Mouse (Mus musculus) adrenal gland, postnatal 10 days (tissue): ENCODE measurements around the gene Ptprcap. TPM values are rescaled to one million over a fixed set of nuclear protein-coding genes. Genes with fewer than 3 reads are reported as not detected.
"Not testable (repeated sequence)": the region's sequence is repeated elsewhere in the genome, so short reads cannot be mapped to it uniquely, and the experiment has no call there.

ENCODE experiments used
- DNase-seq: peaks from one replicate; pipeline ENCODE4 v3.0.0; 2021; ENCODE audit warnings: mixed read lengths
- long read RNA-seq, 2 experiments: library from polyadenylated mRNA; stranded (forward); transcript quantifications; one replicate each; pipeline ENCODE4 v2.0.0; 2021
- total RNA-seq, 2 experiments: library from RNA; stranded (reverse); gene quantifications; 2 replicates each; pipeline ENCODE4 v1.2.3; 2021

Ptprcap gene
- total RNA-seq, result 10 to 100 TPM; 11.5 to 14.0 TPM
- long read RNA-seq, experiment 1, partial matches to known transcripts, result 0 of 11 reads
- long read RNA-seq, experiment 1, other reads (novel, unspliced or antisense), result 7 of 11 reads
- long read RNA-seq, experiment 2, result 0 reads

DNA sequence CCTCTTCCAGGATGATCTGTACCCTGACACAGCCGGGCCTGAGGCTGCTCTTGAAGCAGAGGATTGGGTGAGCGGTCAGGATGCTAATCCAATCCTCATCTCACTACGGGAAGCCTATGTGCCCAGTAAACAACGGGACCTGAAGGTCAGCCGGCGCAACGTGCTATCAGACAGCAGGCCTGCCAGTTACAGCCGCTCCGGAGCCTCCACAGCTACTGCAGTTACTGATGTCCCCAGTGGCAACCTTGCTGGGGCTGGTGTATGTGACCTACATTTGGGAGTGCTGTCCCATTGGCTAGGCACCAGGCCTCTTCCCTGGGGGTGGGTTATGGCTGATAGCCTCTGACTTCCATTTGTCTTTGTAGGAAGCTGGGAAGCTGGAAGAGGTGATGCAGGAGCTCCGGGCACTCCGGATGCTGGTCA lies at the start of gene Ptprcap:
Ptprcap (plus strand) TSS at position 373 of the 423 bp plus-strand sequence.
- DNase-seq, result peak; percentile 56

DNA sequence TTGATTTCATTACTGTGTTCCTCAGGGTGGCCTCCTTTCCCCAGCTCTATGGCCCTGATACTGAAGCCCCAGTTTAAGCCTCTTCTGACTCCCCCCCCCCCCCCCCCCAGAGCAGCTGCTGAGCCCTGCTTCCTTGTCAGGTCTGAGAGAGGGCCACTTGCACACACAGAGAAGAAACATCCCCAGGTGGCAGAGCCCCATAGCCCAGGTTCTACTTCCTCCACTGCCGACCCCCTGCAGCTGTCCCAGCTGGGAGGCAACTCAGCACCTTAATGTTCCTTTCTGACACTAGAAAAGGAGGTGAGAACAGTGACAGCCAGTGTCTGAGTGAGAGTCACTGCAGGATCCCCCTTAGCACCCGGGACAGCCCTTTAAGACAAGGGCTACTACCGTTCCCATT lies 49.6 kb upstream of the Ptprcap start:
- DNase-seq, result no peak

DNA sequence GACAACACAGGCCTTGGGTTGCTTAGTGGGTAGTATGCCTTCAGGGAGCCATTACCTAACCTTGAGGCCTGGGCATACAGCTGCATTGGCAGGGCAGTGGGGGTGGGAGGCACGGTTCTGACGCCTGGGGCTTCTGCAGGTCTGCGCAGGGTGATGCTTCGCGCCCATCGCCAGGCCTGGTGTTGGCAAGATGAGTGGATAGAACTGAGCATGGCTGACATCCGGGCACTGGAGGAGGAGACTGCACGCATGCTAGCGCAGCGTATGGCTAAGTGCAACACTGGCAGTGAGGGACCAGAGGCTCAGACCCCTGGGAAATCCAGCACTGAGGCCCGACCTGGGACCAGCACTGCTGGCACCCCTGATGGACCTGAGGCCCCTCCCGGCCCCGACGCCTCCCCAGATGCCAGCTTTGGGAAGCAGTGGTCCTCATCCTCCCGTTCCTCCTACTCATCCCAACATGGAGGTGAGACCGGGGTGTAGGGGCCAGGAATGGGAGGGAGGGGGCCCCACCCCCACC lies 48.7 kb upstream of the Ptprcap start:
- DNase-seq, result no peak

DNA sequence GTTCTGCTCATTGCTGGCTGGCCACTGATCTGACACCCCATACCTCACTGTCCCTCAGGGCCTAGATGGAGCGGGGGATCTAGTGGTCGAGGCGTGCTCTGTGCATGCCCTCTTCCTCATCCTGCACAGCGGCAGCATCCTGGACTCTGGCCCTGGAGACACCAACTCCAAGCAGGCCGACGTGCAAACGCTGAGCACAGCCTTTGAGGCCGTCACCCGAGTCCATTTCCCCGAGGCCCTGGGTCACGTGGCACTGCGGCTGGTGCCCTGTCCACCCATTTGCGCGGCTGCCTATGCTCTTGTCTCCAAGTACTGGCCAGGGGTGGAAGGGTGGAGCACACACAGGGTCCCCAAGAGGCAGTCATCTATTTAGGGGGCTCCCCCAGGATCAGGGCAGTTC lies 46.8 kb upstream of the Ptprcap start:
- no peak for DNase-seq

DNA sequence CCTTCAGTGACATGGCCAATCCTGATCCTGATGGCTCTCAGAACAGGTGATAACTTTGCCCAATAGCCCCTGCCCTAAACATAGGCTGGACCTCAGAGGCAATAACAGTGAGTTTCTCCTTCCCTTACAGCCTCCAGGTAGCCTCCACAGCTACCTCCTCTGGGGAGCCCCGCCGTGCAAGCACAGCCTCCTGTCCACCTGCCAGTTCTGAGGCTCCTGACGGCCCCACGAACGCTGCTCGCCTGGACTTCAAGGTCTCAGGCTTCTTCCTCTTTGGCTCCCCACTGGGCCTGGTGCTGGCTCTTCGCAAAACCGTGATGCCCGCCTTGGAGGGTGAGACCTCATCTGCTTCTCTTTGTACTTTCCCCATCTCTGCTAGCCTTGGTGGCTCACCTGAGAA lies 44.9 kb upstream of the Ptprcap start:
- DNase-seq, result no peak

DNA sequence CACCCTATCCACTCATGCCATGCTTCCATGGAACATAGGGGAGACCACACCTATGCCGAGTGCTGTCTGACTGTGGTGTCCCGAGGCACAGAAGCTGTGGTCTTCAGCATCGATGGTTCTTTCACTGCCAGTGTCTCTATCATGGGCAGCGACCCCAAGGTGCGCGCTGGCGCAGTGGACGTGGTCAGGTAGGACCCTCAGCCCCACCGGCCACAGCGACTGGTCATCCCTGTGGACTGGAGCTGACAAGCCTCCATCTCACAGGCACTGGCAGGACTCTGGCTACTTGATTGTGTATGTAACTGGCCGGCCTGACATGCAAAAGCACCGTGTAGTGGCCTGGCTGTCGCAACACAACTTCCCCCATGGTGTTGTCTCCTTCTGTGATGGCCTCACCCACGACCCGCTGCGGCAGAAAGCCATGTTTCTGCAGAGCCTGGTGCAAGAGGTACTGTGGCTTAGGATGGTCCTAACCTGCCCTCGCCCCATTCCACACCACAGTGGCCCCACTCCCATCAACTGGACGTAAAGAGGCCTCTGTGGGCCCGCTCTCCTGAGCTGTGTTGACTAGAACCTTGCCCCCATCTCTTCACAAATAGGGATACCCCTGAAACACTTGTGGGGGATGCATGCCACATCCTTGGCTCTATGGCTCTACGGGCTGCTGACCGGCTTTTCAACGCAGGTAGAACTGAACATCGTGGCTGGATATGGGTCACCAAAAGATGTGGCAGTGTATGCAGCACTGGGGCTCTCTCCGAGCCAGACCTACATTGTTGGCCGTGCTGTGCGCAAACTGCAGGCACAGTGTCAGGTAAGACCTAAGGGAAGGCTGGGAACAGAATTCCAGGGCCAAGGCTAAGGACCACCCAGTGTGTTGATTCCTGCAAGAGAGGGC lies 41.1 kb upstream of the Ptprcap start:
- no peak for DNase-seq

DNA sequence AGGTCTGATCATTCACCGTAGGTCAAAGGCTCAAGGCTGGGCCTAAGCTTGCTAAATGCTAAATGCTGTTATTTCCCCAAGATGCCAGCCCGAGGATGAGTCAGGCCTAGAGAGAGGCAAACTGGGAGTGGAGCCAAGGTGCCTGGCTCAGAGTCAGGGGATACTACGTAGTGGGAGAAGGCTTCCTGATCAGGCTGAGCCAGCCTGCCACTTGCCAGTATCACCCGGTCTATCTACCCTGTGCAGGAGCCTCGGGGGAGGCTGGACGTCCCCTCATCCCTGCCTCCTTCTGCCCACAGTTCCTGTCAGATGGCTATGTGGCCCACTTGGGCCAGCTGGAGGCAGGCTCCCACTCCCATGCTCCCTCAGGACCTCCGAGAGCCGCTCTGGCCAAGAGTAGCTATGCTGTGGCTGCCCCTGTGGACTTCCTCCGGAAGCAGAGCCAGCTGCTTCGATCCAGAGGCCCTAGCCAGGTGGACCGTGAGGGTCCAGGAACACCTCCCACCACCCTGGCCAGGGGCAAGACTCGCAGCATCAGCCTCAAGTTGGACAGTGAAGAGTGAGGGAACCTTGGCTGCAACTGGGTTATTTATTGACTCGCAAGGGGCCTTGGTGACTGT lies 40.1 kb upstream of the Ptprcap start:
- peak; percentile 96 for DNase-seq

DNA sequence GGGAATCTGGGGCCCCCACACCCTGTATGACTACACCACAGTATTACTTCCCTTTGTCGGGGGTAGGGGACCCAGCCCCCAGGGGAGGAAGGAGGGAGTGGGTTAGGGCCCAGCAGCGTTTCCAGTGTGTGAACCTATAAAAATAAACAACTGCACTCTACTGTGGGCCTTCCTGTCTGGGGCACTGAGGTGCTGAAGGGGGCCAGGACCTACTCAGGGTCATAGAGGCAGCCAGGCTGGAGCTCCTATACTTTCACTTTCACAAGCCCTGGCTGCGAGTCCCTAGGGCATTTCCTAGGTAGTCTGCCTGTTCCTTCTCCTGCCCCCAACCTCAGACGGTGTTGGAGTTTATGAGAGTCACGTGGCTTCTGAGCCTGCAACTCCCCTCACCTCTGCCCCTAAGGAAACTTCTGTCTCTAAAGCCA lies 39.6 kb upstream of the Ptprcap start:
- DNase-seq, result peak; percentile 57

DNA sequence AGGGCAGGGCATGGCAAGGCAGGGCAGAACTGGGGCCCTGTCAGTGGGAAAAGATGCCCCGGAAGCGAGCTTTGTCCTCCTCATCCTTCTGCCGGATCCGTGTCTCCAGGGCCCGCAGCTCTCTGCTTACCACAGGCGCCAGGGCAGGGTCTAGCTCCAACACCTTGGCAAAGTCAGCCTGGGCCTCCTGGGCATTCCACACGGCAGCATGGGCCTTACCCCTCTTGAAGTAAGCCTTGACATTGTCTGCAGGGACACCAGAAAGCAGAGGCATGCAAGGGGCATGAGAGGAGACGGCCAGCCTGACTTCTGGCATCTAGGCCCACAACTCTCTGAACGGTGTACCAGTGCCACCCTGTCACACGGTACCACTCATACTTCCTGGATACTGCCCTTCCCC lies 38.9 kb upstream of the Ptprcap start:
- no peak for DNase-seq

DNA sequence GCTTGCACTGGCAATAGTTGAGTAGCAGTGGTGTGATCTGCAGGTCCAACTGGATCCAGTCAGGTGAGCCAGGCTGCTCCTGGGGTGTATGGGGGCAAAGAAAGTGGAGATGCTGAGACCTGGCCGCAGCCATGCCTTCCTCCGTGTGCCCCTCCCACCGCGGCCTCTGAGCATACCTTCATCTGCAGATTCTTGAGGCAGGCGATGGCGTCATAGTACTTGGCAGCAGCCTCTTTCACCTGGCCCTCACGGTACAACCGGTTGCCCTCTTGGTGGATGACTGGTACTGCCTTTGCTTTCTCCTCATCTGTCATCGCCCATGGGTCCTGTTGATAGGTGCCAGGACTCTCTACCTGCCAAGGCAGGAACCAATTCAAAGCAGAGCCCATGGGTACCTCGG lies 38.3 kb upstream of the Ptprcap start:
- DNase-seq, result no peak

DNA sequence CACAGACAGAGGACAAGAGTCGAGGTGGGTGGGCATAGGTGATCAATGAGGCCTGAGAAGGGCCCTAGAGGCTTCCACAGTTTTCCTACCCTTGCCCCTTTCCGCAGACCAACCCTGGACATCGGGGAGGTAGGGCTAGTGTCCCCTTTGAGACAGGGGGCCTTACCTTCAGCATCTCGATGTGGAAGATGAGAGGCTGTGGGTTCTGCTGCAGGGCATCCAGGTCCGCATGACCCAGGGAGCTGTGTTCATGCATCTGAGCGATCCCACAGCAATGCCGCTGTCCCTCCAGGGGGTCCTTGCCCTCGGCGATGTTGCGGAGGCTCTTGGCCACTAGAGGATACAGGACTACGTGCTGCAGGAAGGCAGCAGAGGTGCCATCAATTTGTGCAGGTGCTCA lies 37.6 kb upstream of the Ptprcap start:
- no peak for DNase-seq

DNA sequence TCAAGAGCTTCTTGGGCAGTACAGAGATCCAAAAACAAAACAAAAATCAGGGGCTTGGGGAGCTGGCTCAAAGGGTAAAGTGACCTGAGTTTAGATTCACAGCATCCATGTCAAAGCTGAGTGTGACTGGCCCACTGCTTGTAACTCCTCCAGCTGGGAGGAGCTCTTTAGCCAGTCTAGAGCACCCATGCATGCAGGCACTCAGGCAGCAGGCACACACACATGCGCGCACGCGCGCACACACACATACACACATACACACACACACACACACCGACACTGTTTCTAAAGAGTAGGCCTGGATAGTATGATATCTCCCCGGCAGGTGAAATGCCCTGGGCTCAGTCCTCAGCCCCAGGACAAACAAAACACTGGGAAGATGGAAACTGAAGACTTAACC lies 36.4 kb upstream of the Ptprcap start:
- no peak for DNase-seq

DNA sequence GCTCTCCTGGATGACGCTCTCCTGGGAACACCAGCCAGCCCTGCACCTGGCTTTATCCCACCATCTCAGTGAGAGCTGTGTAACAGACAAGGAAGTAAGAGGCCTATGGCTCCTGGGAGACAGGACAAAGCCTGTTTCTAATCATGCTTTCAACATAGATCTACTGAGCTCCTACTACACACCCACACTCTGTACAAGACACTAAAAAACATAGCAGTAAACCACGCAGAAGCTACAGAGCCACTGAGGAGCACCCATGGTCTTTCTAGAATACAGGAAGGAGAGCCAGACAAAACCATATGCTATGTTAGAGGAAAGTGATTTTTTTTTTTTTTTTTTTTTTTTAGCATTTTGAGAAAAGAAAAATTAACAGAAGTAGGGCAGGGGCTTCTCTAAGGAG lies 35.1 kb upstream of the Ptprcap start:
- DNase-seq, result no peak

DNA sequence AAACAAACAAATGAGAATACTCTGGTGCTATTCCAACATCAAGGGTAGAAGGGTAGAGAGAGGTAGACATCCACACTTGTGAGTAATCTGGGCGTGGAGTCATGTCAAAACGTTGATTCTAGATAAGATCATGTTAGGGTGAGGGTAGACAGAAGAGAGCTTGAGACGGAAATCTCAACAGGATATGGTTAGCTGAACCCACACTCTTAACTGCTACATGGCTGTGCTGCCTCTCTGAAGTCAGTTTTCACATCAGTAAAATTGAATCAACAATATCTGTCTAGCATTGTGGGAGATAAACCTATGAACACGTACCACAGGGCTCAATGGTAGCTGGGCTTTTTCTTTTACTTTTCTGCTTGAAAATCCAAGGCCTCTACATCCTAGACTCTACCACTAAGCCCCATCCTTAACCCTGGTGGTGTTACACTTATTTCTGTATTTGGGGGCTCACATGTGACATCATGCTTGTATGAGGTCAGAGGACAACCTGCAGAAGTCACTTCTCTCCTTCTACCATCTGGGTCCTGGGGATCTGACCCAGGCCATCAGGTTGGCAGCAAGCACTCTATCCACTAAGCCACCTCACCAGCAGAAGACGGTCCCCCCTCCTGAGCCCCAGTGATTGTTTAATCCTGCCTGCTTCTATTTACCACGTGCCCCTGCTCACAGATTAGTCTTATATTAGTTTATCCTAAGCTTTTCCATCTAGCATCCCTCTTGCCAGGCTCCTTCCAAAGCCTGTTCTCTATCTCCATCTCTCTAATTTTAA lies 33.5 kb upstream of the Ptprcap start:
- no peak for DNase-seq

DNA sequence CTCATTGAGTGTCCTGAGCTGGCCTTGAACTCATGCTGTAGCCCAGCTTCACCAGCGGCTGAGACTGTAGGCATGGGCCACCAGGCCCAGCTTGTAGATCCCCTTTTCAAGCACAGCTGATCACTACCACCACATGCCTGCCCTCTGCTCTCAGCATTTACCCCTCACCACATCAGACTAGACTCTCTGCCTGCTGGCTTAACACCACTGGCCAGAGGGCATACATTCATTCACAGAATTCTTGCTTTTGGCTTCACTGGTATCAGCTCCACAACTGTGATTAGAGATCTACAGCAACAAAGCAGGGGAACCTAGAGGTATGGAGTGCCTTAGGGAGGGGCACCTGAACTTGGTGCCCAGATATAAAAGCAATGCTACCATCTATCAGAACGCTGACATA lies 32.9 kb upstream of the Ptprcap start:
- DNase-seq, result no peak

DNA sequence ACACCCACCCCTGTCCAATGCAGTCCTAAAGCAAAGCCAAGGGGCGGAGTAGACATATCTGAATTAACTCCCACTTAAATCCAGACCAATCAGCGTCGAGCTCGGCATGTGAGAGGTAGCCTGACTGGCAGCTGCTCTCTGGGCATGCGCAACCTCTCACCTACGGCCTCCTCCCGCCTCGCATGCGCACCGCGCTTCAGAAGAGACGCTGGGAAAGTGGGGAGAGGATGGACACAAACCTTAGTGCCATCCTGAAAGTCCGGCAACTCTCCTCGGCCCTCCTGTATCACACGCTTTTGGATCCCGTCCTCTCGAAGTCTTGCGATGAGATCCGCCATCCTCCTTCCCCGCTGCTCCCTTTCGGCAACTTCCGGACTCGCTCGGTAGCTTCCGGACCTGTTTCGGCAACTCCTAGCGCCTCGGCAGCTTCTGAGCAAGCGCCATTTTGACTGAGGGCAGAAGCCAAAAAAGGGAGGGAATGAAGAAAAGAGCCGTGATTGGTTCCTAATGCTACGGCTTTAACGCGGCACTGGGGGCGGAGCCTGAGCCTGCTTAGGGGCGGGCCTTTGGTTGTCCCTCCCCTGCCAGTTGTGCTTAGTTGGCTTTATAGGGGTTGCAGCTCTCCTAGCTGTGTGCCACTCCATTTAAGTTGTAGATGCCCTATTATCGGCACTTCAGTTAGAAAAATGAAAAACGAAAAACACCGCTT lies 32.2 kb upstream of the Ptprcap start:
- peak; percentile 98 for DNase-seq

DNA sequence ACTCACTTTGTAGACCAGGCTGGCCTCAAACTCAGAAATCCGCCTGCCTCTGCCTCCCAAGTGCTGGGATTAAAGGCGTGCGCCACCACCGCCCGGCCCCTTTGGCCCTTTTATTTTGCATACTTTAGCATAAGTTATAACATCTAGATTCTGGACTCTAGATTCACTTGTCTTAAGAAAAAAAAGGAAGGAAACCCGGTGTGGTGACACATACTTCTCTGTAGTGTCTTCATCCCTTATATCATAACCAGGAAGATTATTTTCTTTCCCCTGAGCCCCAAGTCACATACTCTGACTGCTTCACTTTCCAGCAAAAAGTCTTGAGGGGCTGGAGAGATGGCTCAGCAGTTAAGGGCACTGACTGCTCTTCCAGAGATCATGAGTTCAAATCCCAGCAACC lies 31.5 kb upstream of the Ptprcap start:
- not testable (repeated sequence) for DNase-seq

DNA sequence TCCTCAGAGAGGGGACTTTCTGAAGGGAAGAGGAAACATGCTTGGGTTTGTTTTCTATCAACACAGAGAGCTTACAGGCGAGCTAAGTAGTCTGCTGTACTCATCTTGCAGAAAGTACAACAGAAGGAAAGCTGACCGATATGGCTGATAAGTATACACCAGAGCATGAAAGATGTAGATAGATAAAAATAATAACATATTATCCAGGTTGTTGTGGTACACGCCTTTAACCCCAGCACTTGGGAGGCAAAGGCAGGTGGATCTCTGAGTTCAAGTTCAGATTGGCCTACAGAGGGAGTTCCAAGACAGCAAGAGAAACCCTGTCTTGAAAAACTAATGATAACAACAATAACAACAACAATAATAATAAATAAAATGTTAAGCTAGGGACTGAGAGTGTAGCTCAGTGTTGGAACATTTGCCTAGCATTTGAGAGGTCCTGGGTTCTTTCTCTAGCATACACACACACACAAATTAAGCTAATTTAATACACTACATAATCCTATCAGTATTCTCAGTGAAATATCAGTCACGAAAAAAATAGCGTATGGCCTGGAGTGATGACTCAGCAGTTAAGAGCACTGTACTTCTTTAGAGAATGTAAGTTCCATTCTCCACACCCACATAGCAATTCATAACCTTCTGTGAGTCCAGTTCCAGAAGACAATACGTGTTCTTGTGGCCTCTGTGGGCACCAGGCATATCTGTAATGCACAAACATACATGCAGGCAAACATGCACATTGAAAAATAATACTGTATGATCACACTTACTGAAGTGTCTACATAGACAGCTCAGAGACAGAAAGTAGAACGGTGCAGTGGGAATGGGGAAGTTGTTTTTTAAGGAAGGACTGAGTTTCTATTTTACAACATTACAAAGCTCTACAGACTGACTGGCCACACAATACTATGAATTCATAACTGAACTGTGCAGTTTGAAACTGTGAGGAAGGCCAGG lies 30.7 kb upstream of the Ptprcap start:
- DNase-seq, result no peak

DNA sequence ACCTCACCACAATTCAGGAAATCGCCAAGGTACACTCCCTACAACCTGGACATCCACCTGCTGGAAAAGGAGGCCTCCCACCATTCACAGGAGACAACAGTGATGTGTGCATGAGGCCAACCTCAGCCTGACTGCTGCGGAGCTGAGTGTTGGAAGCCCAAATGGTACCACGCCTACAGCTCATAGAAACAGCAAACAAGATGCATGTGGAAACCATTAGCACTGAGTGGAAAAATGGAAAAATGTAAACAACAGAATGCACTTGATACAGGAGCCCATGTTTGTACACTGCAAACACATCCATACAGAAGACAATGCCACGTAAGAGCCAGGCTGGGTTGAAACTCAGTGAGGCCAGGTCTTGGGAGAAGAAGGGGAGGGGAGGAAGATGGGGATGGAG lies 29.0 kb upstream of the Ptprcap start:
- no peak for DNase-seq

DNA sequence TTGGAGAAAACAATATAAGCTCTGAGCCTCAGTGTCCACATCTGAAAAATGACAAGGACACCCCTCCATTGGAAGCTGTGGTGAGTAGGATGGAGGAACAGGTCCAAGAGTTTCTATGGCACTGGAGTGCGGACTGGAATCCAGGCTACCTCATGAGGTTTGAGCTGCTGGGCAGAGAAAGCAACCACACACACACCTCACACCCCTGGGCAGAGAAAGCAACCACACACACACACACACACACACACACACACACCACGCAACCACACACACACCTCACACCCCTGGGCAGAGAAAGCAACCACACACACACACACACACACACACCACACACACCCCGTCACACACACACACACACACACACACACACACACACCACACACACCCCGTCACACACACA lies 28.1 kb upstream of the Ptprcap start:
- peak; percentile 43 for DNase-seq
